Mouse (Mus musculus) urinary bladder, adult 18-20 months (tissue): ENCODE measurements around the gene Adra2a.

Source experiments
- DNase-seq, 2 experiments: peaks; one replicate each; pipeline ENCODE4 v3.0.0; 2022; ENCODE audit warnings: low spot score in 2 of 2, mixed read lengths in 2 of 2

Gene Adra2a

GRCm38 (mm10) chr19:54043851-54044250 lies at the start of gene Adra2a:
Gene Adra2a (plus strand): TSS chr19:54044151.
- DNase-seq: no peak

GRCm38 (mm10) chr19:53994276-53994675 lies 49.7 kb upstream of the Adra2a start:
- no peak for DNase-seq

- DNase-seq: no peak
Observed at GRCm38 (mm10) chr19:54010973-54011372, 33.0 kb upstream of the Adra2a start.

GRCm38 (mm10) chr19:54014999-54015398 lies 29.0 kb upstream of the Adra2a start:
- DNase-seq: no peak

- no peak for DNase-seq
Observed at GRCm38 (mm10) chr19:54015503-54015902, 28.4 kb upstream of the Adra2a start.

GRCm38 (mm10) chr19:54035100-54035499 lies 8.9 kb upstream of the Adra2a start:
- no peak for DNase-seq

GRCm38 (mm10) chr19:54039441-54039840 lies 4.5 kb upstream of the Adra2a start:
- no peak for DNase-seq

- DNase-seq: no peak
Observed at GRCm38 (mm10) chr19:54040356-54041028, 3.5 kb upstream of the Adra2a start.

- DNase-seq: no peak
Observed at GRCm38 (mm10) chr19:54041029-54041367, 3.0 kb upstream of the Adra2a start.

GRCm38 (mm10) chr19:54044507-54045371 lies 788 bp downstream of the Adra2a start:
- DNase-seq: peak in 1 of 2 experiments; percentile 72

GRCm38 (mm10) chr19:54045412-54045811 lies 1.5 kb downstream of the Adra2a start:
- DNase-seq: peak in 1 of 2 experiments; percentile 25

GRCm38 (mm10) chr19:54045931-54046683 lies 2.2 kb downstream of the Adra2a start:
- DNase-seq: peak in 1 of 2 experiments; percentile 33

GRCm38 (mm10) chr19:54046684-54047070 lies 2.7 kb downstream of the Adra2a start:
- no peak for DNase-seq

- peak in 1 of 2 experiments; percentile 19 for DNase-seq
Observed at GRCm38 (mm10) chr19:54047386-54048050, 3.6 kb downstream of the Adra2a start.

- DNase-seq: no peak
Observed at GRCm38 (mm10) chr19:54048161-54048885, 4.4 kb downstream of the Adra2a start.

GRCm38 (mm10) chr19:54051651-54052050 lies 7.7 kb downstream of the Adra2a start:
- DNase-seq: no peak

- DNase-seq: no peak
Observed at GRCm38 (mm10) chr19:54055845-54056244, 11.9 kb downstream of the Adra2a start.

GRCm38 (mm10) chr19:54068447-54068846 lies 24.5 kb downstream of the Adra2a start:
- DNase-seq: no peak

GRCm38 (mm10) chr19:54070521-54070920 lies 26.6 kb downstream of the Adra2a start:
- peak; percentile 45 to 72 for DNase-seq

GRCm38 (mm10) chr19:54072233-54072800 lies 28.4 kb downstream of the Adra2a start:
- no peak for DNase-seq
